Mouse (Mus musculus) limb, embryonic 11.5 days (tissue): ENCODE data around the gene Bmp6. TPM values are rescaled to one million over a fixed set of nuclear protein-coding genes. Genes with fewer than 3 reads are reported as not detected.

Experiments
- ATAC-seq: fragments of 200-750 bp; cut with Nextera tagmentation; 2 replicates; pipeline ENCODE4 v1.8.0; 2017; ENCODE audit warnings: low read depth; ENCODE audit not compliant: insufficient number of reproducible peaks, low FRiP score, low TSS enrichment
- DNase-seq: peaks from one replicate; pipeline ENCODE4 v3.0.0-alpha.2; 2015; ENCODE audit warnings: low spot score
- H3K27ac ChIP-seq: fragments of 300-500 bp; sonication (generic); replicated peaks from 2 replicates; pipeline ENCODE4 v1.5.1; 2014; ENCODE audit warnings: low read depth, mild to moderate bottlenecking, low read length
- H3K27me3 ChIP-seq: fragments of 300-500 bp; sonication (generic); 2 replicates; pipeline ENCODE4 v1.6.1; 2014; ENCODE audit warnings: mild to moderate bottlenecking, low read length, mixed read lengths; ENCODE audit not compliant: control insufficient read depth, insufficient read depth
- H3K36me3 ChIP-seq: fragments of 300-500 bp; sonication (generic); 2 replicates; pipeline ENCODE4 v1.6.1; 2014; ENCODE audit warnings: mild to moderate bottlenecking, low read length, moderate library complexity, mixed read lengths; ENCODE audit not compliant: control insufficient read depth, insufficient read depth
- H3K4me1 ChIP-seq: fragments of 300-500 bp; sonication (generic); 2 replicates; pipeline ENCODE4 v1.6.1; 2014; ENCODE audit warnings: low read length, mixed read lengths; ENCODE audit not compliant: control insufficient read depth, insufficient read depth
- H3K4me2 ChIP-seq: fragments of 300-500 bp; sonication (generic); 2 replicates; pipeline ENCODE4 v1.6.1; 2014; ENCODE audit warnings: low read depth, mild to moderate bottlenecking, moderate library complexity; ENCODE audit not compliant: severe bottlenecking
- H3K4me3 ChIP-seq: fragments of 300-500 bp; sonication (generic); 2 replicates; pipeline ENCODE4 v1.5.1; 2014; ENCODE audit warnings: low read depth, low read length
- H3K9ac ChIP-seq: fragments of 300-500 bp; sonication (generic); 2 replicates; pipeline ENCODE4 v1.6.1; 2014; ENCODE audit warnings: mild to moderate bottlenecking, low read length
- H3K9me3 ChIP-seq: fragments of 300-500 bp; sonication (generic); 2 replicates; pipeline ENCODE4 v1.6.1; 2016; ENCODE audit warnings: low read length; ENCODE audit not compliant: control insufficient read depth
- WGBS: fragments of 180-500 bp; shearing (Covaris S2); extraction: QIAGEN DNeasy Blood & Tissue Kit; methylation state at CpG from one replicate; pipeline ENCODE4 v1.1.7; 2014; 5-methylcytosine and 5-hydroxymethylcytosine counted together
- polyA plus RNA-seq: library from polyadenylated mRNA; unstranded; fragments of >200 nt; fragmentation: Nextera tagmentation; extraction: Ambion mirVana; gene quantifications from 2 replicates; pipeline ENCODE4 v1.2.1, GENCODE M21; 2014

The Bmp6 gene
- polyA plus RNA-seq, 1 experiment from 2014 or later = 0.52 TPM

DNA sequence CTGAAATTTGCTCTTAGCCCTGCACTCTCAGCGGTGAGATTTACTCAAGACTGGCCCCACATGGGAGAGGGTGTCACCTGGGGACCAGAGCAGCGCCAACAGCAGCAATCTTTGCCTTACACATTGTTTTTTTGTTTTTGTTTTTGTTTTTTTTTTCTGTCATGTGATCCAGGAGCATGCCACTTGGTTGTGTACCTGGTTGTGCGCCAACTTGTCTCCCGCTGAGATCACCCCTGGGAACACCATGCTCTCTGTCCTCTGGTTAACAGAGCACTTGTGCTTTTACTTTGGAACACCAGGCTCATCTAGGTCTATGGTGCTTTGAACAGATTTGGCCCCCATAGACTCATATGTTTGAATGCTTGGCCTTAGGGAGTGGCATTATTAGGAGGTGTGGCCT, 50.1 kb downstream of the Bmp6 start:
- ATAC-seq = no peak
- DNase-seq = no peak
- Histone ChIP-seq H3K27me3 (no peaks in the 10 kb centered on the region), H3K36me3 (no peaks in the 10 kb centered on the region), H3K4me3 (no peak overlapping the region), H3K27ac (no peak overlapping the region), H3K4me1 (no peaks in the 10 kb centered on the region), H3K9me3 (no peaks in the 10 kb centered on the region), H3K9ac (no peak overlapping the region), H3K4me2 (no peak overlapping the region)
- 92% methylated on average over 4 of the region's 4 CpGs for WGBS

DNA sequence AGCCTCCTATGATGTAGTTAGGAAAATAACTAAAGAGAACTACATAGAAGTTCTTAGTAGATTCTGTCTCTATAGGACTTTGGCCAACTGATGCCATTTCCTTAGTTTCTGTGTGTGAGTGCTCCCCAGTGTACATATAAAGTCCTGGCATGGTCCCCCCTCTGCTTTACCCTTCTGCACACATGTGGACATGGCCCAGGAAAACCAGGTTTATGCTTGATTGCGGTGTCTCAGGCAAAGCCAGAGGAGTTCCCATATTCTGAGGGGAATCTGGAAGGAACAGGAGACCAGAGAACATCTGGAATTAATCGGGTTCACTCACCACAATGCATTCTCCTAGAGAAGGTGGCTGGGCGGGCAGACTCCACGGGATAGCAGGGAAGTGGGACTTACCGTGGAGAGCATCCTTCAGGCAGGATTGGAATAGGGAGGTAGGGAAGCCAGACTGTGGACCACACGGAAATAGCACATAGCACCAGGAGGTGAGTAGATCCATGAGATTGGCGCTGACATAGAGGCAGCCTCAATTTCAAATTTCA, 52.2 kb downstream of the Bmp6 start:
- ATAC-seq = peak; percentile 47; the same call in 1 of the 2 replicates
- Histone ChIP-seq H3K4me2 (no peak overlapping the region), H3K27me3 (no peaks in the 10 kb centered on the region), H3K9ac (no peak overlapping the region), H3K36me3 (no peaks in the 10 kb centered on the region), H3K27ac (no peak overlapping the region), H3K4me3 (no peak overlapping the region), H3K4me1 (no peaks in the 10 kb centered on the region), H3K9me3 (no peaks in the 10 kb centered on the region)
- peak; percentile 41 for DNase-seq
- WGBS = 38% methylated on average over 7 of the region's 7 CpGs

DNA sequence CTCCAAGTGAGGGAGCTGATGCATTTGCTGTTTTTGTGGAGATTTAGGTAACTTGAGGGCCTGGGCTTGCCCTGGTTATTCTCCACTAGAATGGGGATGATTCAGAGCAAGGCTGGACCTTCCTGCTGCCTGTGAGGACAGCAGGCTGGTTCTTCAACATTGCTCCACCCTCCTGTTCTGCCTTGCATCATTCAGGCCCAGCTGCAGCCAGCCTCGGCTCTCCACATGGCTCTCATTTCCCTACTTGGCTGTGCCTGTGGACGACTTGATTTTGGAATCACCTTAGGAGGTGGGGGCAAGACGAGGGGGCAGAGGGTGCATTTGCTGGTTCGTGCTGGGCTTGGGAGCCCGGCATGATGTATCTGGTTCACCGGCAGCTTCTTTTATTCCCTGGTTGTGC, 53.8 kb downstream of the Bmp6 start:
- Histone ChIP-seq H3K4me1 (no peaks in the 10 kb centered on the region), H3K4me2 (no peak overlapping the region), H3K27ac (no peak overlapping the region), H3K27me3 (no peaks in the 10 kb centered on the region), H3K9ac (no peak overlapping the region), H3K9me3 (no peaks in the 10 kb centered on the region), H3K36me3 (no peaks in the 10 kb centered on the region), H3K4me3 (no peak overlapping the region)
- DNase-seq (no peak), ATAC-seq (no peak)
- WGBS = 65% methylated on average over 6 of the region's 6 CpGs

DNA sequence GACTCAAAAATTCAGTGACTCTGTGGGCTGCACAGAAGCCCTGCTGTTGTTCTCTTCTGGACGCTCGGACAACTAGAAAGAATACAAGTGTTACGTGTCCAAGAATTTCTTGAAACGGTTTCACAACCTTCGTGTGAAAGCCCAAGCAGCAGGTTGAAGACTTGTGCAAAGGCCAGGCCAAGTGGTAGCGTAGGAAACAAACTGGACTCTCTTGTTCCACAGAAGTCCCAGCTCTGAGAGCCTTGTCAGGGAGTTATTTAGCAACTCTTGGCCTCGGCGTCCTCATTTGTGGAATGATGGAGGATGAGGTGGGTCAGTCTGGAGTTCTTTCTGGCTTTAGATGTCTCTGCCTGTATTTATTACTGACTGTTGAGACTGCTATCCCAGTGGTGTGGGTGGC, 55.8 kb downstream of the Bmp6 start:
- H3K9ac ChIP-seq = no peak overlapping the region
- no peak for ATAC-seq
- 91% methylated on average over 8 of the region's 8 CpGs for WGBS
- no peaks in the 10 kb centered on the region for H3K9me3 ChIP-seq
- H3K4me3 ChIP-seq = no peak overlapping the region
- no peaks in the 10 kb centered on the region for H3K27me3 ChIP-seq
- H3K27ac ChIP-seq = no peak overlapping the region
- no peak overlapping the region for H3K4me2 ChIP-seq
- H3K36me3 ChIP-seq = no peaks in the 10 kb centered on the region
- DNase-seq = no peak
- H3K4me1 ChIP-seq = no peaks in the 10 kb centered on the region

DNA sequence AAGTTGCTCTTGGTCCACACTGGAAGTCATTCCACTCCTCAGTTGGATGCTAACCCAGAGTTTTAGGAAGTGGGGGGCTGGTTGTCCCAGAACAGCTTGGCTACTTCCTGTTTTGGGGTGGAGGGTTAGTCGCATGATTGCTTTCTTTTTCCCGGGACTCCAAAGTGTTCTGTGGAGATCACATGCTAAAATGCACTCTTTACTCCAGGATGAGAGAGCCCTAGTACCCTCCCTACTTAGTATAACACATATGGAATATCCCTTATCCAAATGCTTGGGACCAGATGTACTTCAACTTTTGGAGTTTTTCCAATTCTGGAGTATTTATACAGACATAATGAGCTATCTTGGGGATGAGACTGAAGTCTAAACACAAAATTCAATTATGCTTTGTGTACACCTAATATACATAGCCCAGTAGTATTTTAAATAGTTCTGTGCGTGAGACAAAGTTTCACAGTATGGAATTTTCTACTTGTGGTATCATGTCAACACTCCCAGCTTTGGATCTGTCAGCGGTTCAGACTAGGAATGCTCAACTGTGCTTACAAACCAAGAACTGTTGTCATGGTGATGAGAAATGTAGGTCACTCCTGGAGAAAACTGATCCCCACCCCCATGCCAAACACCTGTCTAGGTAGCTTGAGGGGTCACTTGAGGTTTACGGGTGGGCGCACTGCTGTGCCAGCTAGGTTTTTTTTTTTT, 62.9 kb downstream of the Bmp6 start:
- no peak overlapping the region for H3K4me3 ChIP-seq
- no peak overlapping the region for H3K4me2 ChIP-seq
- no peak for ATAC-seq
- peaks cover 3% of the 10 kb centered on the region; the same call in 1 of the 2 replicates for H3K4me1 ChIP-seq
- no peaks in the 10 kb centered on the region for H3K27me3 ChIP-seq
- no peak overlapping the region for H3K27ac ChIP-seq
- no peak overlapping the region for H3K9ac ChIP-seq
- no peaks in the 10 kb centered on the region for H3K36me3 ChIP-seq
- DNase-seq = no peak
- WGBS = 79% methylated on average over 6 of the region's 6 CpGs
- no peaks in the 10 kb centered on the region for H3K9me3 ChIP-seq

DNA sequence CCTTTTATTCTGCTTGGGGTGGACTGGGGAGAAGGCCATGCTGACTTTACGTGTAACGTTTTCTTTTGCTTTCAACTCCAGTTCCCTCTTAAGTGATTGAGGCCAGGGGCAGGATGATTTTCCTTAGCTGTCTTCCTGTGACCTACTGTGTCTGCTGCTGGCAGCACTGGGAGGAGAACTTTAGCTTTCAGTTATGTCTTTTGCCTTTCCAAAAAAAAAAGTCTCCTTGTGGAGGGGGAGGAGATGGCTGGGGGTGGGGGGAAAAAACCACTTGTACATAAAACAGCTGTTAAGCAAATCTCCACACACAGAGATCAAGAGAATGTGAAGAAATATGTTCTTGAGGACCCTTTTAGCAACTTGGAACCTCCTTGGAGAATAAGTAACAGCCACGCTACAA, 63.7 kb downstream of the Bmp6 start:
- H3K27me3 ChIP-seq = no peaks in the 10 kb centered on the region
- no peak overlapping the region for H3K4me3 ChIP-seq
- no peak overlapping the region for H3K4me2 ChIP-seq
- H3K4me1 ChIP-seq = peaks cover 3% of the 10 kb centered on the region; the same call in 1 of the 2 replicates
- H3K27ac ChIP-seq = no peak overlapping the region
- DNase-seq = no peak
- no peaks in the 10 kb centered on the region for H3K36me3 ChIP-seq
- no peaks in the 10 kb centered on the region for H3K9me3 ChIP-seq
- ATAC-seq = no peak
- no peak overlapping the region for H3K9ac ChIP-seq
- WGBS = 72% methylated on average over 3 of the region's 3 CpGs

DNA sequence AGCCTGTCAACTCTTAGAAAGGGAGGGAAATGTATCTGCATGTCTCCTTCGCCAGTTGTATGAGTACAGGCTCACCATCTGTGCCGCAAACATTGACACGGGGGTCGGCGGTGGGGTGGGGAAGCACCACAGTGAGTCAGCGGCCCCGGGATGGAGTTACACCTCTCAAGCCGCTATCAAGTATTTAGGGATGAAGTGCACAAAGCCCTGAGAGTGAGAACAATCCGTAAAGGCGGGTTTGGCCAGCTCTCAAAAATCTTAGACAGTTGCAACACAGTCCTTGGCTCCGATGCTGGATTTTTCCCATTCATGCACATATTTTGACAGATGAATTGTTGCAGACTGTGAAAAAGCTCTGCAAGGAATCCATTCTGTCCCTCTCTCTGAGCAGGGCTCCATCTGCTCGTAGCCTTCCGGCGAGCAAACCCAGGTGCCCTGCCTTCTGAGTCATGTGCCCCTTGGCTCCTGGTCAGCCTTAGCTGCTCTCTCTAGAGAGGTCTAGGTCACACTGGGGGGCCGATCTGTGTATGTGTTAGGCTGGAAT, 65.5 kb downstream of the Bmp6 start:
- H3K27ac ChIP-seq = no peak overlapping the region

DNA sequence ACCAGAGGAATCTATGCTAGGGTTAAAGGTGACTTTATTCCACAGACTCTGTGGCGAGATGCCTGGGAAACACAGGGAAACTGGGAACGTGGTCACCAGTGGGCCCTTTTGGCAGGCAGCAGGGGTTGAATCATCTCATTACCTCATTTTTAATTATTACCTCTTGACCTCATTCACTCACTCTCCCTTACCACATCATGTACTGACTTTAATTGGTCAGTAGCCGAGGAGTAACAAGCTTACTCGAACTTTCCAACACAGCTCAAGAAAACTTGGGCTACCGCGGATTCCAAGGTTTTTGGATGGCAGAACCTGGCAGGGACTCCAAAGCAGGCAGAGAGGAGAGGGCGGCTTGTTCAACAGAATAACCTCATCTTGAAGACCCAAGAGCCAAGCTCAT, 74.9 kb downstream of the Bmp6 start:
- Histone ChIP-seq H3K4me2 (no peak overlapping the region), H3K27ac (no peak overlapping the region), H3K36me3 (no peaks in the 10 kb centered on the region), H3K9me3 (no peaks in the 10 kb centered on the region), H3K27me3 (no peaks in the 10 kb centered on the region), H3K4me3 (no peak overlapping the region), H3K4me1 (no peaks in the 10 kb centered on the region), H3K9ac (no peak overlapping the region)
- ATAC-seq (no peak), DNase-seq (no peak)
- 88% methylated on average over 7 of the region's 7 CpGs for WGBS

More for the DNA sequence above, 65.5 kb downstream of the Bmp6 start:
- H3K9me3 ChIP-seq = no peaks in the 10 kb centered on the region
- peak; percentile 29 for DNase-seq
- H3K4me2 ChIP-seq = no peak overlapping the region
- no peak overlapping the region for H3K4me3 ChIP-seq
- peaks cover 3% of the 10 kb centered on the region; the same call in 1 of the 2 replicates for H3K4me1 ChIP-seq
- no peak for ATAC-seq
- H3K9ac ChIP-seq = no peak overlapping the region
- WGBS = 32% methylated on average over 15 of the region's 15 CpGs
- no peaks in the 10 kb centered on the region for H3K36me3 ChIP-seq
- no peaks in the 10 kb centered on the region for H3K27me3 ChIP-seq
